Mouse (Mus musculus) megakaryocyte, adult 5-6 weeks (primary cell): ENCODE results near the gene Mettl5. TPM values are rescaled to one million over a fixed set of nuclear protein-coding genes. Genes with fewer than 3 reads are reported as not detected.
A peak's percentile ranks its signal among the peaks of the same experiment; 100 is the strongest.

ENCODE experiments used
- ATAC-seq: 2 replicates; pipeline ENCODE4 v1.8.0; 2016; ENCODE audit warnings: mild to moderate bottlenecking, inconsistent platforms; ENCODE audit not compliant: poor library complexity, severe bottlenecking
- total RNA-seq, 2 experiments: library from RNA; stranded (forward) in 1 of 2; stranded (reverse) in 1 of 2; fragments of 153-499, 151-499 nt in 1 of 2; fragments of 221-1000, 200-1000 nt in 1 of 2; gene quantifications; 2 replicates each; pipeline versions ENCODE4 v1.2.3 to v1.2.4; 2015 to 2017

The Mettl5 gene
- total RNA-seq, 2 experiments from 2014 or later: 20.0 to 20.9 TPM

DNA sequence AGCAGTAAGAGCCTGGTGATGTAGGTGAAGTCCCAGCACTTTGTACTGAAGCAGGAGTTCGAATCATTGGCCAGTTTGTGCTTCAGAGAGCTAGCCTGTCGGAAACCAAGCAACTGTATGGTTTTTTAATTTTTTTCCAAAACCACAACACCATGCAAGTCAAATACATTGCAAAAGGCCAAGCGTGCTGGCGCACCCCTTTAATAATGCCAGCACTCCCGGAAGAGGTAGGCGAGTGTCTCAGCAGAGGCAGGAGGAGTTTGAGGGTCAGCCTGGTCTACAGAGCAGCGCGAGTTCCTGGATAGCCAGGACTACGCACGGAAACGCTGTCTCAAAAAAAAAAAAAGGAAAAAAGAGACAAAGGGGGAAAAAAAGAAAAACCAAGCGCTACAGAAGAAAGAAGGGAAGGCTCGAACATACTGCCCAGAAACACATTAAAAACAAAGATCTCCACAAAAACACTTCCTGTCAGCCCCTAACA lies 24.4 kb downstream of the Mettl5 start:
- ATAC-seq: peak; percentile 57

GRCm38 (mm10) chr2:69857882-69858281 lies 27.5 kb downstream of the Mettl5 start:
- no peak for ATAC-seq

DNA sequence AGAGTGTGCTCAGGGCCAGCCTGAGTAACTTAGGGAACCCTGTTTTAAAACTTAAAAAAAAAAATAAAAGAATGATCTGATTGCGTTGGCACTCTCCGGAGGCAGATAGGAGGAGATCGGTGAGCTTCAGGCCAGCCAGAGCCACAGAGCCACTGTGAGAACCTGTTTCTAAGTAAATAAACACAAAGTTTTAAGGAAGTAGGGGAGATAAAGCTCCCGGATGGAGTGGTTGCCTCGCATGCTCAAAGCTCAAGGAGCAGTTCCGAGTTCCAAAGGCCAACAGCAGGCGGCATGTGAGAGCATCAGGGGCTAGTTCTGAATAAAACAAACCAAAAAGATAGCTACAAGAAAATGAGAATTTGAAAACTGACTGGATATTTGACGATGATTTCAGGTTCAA lies 29.0 kb downstream of the Mettl5 start:
- ATAC-seq: peak; percentile 53

GRCm38 (mm10) chr2:69851427-69852058 lies 33.9 kb downstream of the Mettl5 start:
- 0 out of 2 replicates have a peak, but pooled peaks have one; percentile 45 for ATAC-seq

DNA sequence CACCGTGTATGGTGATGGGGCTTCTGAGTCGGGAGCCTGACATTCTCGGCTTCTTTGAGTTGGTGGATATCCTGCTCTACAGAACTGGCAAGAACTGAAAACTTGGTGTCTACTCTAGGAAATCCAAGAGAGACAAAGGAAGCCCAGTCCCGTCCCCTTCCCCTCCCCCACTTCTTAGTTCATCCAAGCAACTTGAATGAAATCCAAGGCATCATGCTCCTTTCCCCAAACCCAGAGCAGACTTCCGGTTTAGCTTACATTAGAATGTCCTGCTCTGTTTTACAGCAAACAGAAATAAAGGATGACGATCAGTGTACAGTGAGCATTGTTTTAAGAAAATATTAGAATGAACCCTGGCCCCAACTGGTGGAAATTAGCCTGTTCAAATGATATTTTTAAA lies 36.2 kb downstream of the Mettl5 start:
- no peak for ATAC-seq

- ATAC-seq: no peak
These were observed 45.2 kb downstream of the Mettl5 start for GRCm38 (mm10) chr2:69840261-69840660.

GRCm38 (mm10) chr2:69838707-69839106 lies 46.7 kb downstream of the Mettl5 start:
- ATAC-seq: peak; percentile 57

- no peak for ATAC-seq
These were observed 47.4 kb downstream of the Mettl5 start for GRCm38 (mm10) chr2:69837996-69838395.

- no peak for ATAC-seq
These were observed 48.0 kb downstream of the Mettl5 start for GRCm38 (mm10) chr2:69837244-69837967.

- no peak for ATAC-seq
These were observed 55.3 kb downstream of the Mettl5 start for GRCm38 (mm10) chr2:69830116-69830515.

- no peak for ATAC-seq
These were observed 55.7 kb downstream of the Mettl5 start for GRCm38 (mm10) chr2:69829680-69830079.

- ATAC-seq: no peak
These were observed 57.4 kb downstream of the Mettl5 start for GRCm38 (mm10) chr2:69828031-69828430.

GRCm38 (mm10) chr2:69826380-69826779 lies 59.0 kb downstream of the Mettl5 start:
- no peak for ATAC-seq

GRCm38 (mm10) chr2:69825898-69826297 lies 59.5 kb downstream of the Mettl5 start:
- no peak for ATAC-seq

DNA sequence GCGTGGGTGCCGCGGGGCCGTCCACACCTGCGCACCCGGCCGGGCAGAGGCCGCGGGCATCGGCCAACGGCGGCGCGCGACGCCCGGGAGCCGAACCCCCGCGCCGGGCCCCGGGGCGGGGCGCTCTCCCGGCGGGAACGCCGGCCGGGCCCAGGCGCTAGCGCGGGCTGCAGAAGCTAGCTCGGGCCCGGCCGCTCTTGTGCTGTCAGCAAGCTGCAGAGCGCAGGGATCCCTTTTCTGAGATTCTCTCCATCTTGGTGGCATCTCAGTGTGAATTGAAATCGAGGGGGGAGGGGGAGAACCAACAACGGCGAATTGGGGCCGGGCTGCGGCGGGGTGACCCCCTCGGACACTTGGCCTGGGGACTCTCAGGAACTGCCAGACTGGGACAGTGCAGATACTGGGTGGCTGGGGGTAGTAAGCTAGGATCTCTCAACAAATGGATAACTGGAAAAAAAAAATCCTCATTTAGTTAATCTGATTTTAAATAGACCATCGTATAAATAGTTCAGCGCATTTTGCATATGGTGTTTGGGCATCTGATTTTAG lies 62.2 kb downstream of the Mettl5 start:
- peak; percentile 45 for ATAC-seq

DNA sequence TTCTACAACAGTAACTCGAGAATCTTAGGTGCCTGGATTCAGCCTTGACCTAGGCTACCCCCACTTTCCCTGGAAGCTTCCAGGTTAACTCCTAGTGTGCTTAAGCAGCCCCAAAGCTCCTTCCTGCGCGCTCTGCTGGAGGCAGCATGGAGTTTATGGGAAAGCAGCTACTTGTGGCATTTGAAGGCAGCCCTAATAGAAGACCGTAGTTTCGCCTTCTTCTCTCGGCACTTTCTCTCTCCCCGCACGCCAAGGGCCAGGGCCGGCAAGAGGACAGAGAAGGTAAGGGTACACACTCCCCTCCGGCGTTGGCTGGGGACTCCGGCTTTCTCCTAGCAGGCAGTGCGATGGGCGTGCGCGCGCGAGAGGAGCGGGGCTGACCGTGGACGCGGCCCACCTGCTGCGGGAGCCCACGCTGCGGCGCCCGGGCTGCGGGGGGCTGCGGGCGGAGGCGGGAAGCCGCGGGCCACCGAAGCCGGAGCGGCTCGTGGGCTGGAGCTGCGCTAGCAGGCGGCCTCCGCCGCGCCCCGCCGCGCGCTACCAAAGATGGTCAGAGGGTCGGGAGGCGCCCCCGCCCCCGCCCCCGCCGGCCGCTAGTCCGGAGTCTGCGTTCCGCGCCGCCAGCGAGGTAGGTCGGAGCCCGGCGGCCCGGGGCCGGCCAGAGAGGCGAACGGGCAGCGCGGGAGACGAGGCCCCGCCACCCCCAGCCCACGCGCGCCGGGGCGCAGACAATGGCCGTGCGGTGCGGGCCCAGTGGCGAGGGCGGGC lies 62.9 kb downstream of the Mettl5 start:
- peak; percentile 44 for ATAC-seq

GRCm38 (mm10) chr2:69821711-69822110 lies 63.7 kb downstream of the Mettl5 start, which contains the start of gene Klhl23:
Klhl23 (plus strand) TSS chr2:69821944.
- ATAC-seq: peak; percentile 78
